Mouse (Mus musculus) spleen, adult 2 months (tissue): ENCODE measurements at regions not wholly inside any gene's neighbourhood (a gene's known extent, or its start where the extent isn't known, plus 50 kb on each side); places are given as distances from the start of the nearest gene placed in this dataset.

ENCODE experiments used
- CTCF ChIP-seq: fragments of 200-500 bp; IDR thresholded peaks from 2 replicates; pipeline ENCODE4 v1.5.1; 2011; ENCODE audit warnings: mild to moderate bottlenecking, inconsistent platforms; ENCODE audit not compliant: insufficient read depth, insufficient read length, insufficient replicate concordance; ENCODE audit errors: extremely low read depth
- POLR2A ChIP-seq: fragments of 200-500 bp; IDR thresholded peaks from 2 replicates; pipeline ENCODE4 v1.6.1; 2011; ENCODE audit warnings: low read depth, low read length, inconsistent platforms

DNA sequence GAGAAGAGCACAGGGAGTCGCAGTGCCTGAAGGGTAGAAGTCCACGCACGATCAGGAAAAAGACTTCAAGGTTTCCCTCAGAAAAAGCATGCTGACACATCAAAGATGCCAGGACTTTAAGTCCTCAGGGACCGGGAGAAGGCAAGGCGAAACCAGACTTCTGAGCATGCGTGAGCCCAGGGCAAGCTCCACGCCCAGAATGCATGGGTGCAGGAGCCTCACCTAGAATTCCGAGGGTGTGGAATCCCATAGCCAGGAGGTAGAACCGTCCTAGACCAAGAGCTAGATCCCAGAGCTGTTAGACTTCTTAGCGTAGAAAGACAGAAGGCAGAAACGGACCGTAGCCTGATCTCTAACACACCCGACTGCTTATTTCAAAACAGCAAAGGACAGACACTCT is 71.0 kb downstream of the Cd2 start:
- no peak for TF ChIP-seq POLR2A
- TF ChIP-seq CTCF, result no peak
